Mouse (Mus musculus) spleen, adult 2 months (tissue): ENCODE measurements around the gene Exoc4. TPM values are rescaled to one million over a fixed set of nuclear protein-coding genes. Genes with fewer than 3 reads are reported as not detected.

ENCODE experiments used
- DNase-seq, 2 experiments: peaks; one replicate each; pipeline versions ENCODE4 v3.0.0 to v3.0.0-alpha.2; 2012 to 2021; ENCODE audit warnings: low spot score in 2 of 2, low read depth in 1 of 2
- H3K27ac ChIP-seq: fragments of 200-500 bp; 2 replicates; pipeline ENCODE4 v1.5.1; 2012; ENCODE audit warnings: low read length, inconsistent platforms; ENCODE audit not compliant: insufficient read depth
- H3K27me3 ChIP-seq: fragments of 200-500 bp; 2 replicates; pipeline ENCODE4 v1.6.1; 2012; ENCODE audit warnings: mild to moderate bottlenecking, moderate library complexity, low read length, inconsistent platforms; ENCODE audit not compliant: control insufficient read depth, insufficient read depth
- H3K36me3 ChIP-seq: fragments of 200-500 bp; 2 replicates; pipeline ENCODE4 v1.6.1; 2012; ENCODE audit warnings: mild to moderate bottlenecking, low read length, inconsistent platforms; ENCODE audit not compliant: control insufficient read depth, insufficient read depth
- H3K4me1 ChIP-seq: fragments of 200-500 bp; 2 replicates; pipeline ENCODE4 v1.6.1; 2011; ENCODE audit warnings: inconsistent platforms; ENCODE audit not compliant: control insufficient read depth, insufficient read depth, insufficient read length
- H3K4me3 ChIP-seq: fragments of 200-500 bp; 2 replicates; pipeline ENCODE4 v1.5.1; 2011; ENCODE audit warnings: mild to moderate bottlenecking, inconsistent platforms; ENCODE audit not compliant: insufficient read depth, insufficient read length; ENCODE audit errors: extremely low read depth
- CTCF ChIP-seq: fragments of 200-500 bp; IDR thresholded peaks from 2 replicates; pipeline ENCODE4 v1.5.1; 2011; ENCODE audit warnings: mild to moderate bottlenecking, inconsistent platforms; ENCODE audit not compliant: insufficient read depth, insufficient read length, insufficient replicate concordance; ENCODE audit errors: extremely low read depth
- POLR2A ChIP-seq: fragments of 200-500 bp; IDR thresholded peaks from 2 replicates; pipeline ENCODE4 v1.6.1; 2011; ENCODE audit warnings: low read depth, low read length, inconsistent platforms
- WGBS: fragments of 180-500 bp; shearing (Covaris S2); methylation state at CpG from one replicate; pipeline ENCODE4 v1.1.7; 2018; 5-methylcytosine and 5-hydroxymethylcytosine counted together
- polyA plus RNA-seq: library from polyadenylated mRNA; depleted of rRNA; stranded (reverse); fragments of >200 nt; gene quantifications from 2 replicates; pipeline ENCODE4 v1.2.3, GENCODE M21; 2012

Gene Exoc4
- polyA plus RNA-seq, 1 experiment = 4.6 TPM

- DNase-seq = no peak
- H3K4me3 ChIP-seq = no peak overlapping the region
- TF ChIP-seq POLR2A = no peak
- TF ChIP-seq CTCF = no peak
- H3K27me3 ChIP-seq = no peaks in the 10 kb centered on the region
- WGBS = 87% methylated on average over 3 of the region's 3 CpGs
- H3K36me3 ChIP-seq = no peaks in the 10 kb centered on the region
- H3K27ac ChIP-seq = no peak overlapping the region
- H3K4me1 ChIP-seq = no peaks in the 10 kb centered on the region
These were observed 216.5 kb downstream of the Exoc4 start for GRCm38 (mm10) chr6:33465392-33465791.

DNA sequence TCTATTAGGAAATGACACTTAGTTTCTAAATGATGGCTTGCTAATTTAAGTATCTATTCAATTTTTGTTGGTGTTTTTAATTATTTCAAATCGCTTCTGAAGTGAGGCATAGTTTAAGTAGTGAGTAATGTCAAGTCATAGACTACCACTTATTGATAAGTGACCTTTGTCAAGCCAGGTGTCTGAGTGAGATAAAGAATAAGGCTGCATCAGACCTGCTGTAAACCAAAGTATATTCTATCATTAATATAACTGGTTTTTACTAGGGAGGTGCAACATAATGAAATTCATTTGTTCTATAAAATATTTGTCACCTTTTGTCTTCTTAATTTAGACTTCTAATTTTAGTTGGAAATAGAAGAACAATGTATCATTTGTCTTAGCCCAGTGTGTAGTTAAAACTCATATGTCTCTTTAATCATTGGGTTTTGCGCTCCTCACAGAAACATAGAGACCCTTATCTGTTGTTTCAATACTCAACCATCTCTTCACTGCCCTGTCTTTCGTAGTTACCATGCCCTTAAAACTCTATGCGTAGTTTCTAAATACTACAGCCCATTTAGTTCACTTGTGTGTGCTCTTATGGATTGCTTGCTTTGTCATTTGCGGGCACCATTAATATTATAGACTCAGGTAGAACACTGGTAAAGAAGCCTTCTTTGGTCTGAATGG, 217.4 kb downstream of the Exoc4 start:
- Histone ChIP-seq H3K4me3 (no peak overlapping the region), H3K36me3 (no peaks in the 10 kb centered on the region), H3K27me3 (no peaks in the 10 kb centered on the region), H3K27ac (no peak overlapping the region), H3K4me1 (no peaks in the 10 kb centered on the region)
- 91% methylated on average over 5 of the region's 5 CpGs for WGBS
- no peak for TF ChIP-seq CTCF
- no peak for TF ChIP-seq POLR2A
- DNase-seq = no peak

- Histone ChIP-seq H3K27ac (no peak overlapping the region), H3K27me3 (no peaks in the 10 kb centered on the region), H3K36me3 (no peaks in the 10 kb centered on the region), H3K4me1 (no peaks in the 10 kb centered on the region), H3K4me3 (no peak overlapping the region)
- DNase-seq = no peak
- TF ChIP-seq POLR2A (no peak), CTCF (no peak)
- WGBS = 94% methylated on average over 5 of the region's 5 CpGs
These were observed 219.6 kb downstream of the Exoc4 start for GRCm38 (mm10) chr6:33468480-33468879.

DNA sequence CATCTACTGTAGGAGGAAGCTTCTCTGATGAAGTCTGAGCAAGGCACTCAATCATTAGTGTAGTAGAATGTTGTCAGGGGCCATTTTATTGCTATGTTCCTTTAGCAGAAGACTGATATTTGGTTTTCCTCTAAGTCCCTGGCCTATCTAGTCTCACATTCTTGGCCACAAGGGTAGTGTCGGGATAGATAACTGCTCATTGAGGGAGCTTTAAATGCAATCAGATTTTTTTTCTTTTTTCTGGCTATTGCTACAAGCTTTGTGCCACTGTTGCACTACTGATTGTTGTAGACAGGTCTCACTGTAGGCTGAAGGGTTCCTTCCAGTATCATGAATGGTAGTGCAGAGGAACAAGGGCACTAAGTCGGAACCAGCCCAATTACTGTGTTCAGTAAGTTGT, 227.2 kb downstream of the Exoc4 start:
- TF ChIP-seq CTCF (no peak), POLR2A (no peak)
- no peak for DNase-seq
- Histone ChIP-seq H3K27me3 (no peaks in the 10 kb centered on the region), H3K4me1 (no peaks in the 10 kb centered on the region), H3K27ac (no peak overlapping the region), H3K4me3 (no peak overlapping the region), H3K36me3 (no peaks in the 10 kb centered on the region; the same call in 1 of the 2 replicates)
- WGBS = 90% methylated on average over 2 of the region's 2 CpGs

DNA sequence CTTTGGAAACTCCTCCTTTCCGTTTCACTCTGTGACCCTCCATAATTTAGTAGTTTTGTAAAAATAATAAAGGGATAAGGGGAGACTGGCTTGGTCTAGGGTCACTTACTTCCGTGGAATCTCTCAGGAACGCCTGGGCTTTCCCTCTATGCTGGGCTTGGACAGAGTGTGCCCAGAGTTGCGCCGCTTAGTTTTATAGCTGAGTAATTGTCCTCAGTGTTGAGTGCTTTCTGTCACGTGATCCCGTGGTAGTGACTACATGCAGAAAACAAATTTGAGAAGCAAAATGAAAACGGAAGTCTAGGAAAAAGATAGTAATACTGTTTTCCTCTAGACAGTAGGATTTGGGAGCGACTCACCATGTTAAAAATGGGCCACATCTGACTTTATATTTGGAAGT, 235.7 kb downstream of the Exoc4 start:
- Histone ChIP-seq H3K4me3 (no peak overlapping the region), H3K36me3 (no peaks in the 10 kb centered on the region), H3K27me3 (no peaks in the 10 kb centered on the region), H3K27ac (no peak overlapping the region), H3K4me1 (no peaks in the 10 kb centered on the region)
- no peak for TF ChIP-seq CTCF
- TF ChIP-seq POLR2A = no peak
- 89% methylated on average over 9 of the region's 9 CpGs for WGBS
- DNase-seq = no peak

DNA sequence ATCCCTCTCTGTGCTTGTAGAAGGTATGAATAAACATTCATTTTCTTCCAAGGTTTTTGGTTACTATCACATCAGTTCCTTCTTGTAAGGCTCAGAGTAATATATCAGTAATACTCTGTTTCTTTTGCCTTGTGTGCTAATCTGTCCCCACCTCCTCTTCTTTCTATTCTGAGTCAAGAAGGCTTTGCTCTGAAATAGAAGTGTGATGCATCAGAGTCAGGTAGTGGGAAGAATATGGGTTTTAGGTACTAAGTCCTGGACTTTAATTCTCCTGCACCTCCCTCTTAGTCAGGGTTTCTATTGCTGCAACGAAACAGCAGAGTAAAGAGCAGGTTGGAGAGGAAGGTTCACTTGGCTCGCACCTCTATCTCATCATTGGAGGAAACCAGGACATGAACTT, 240.9 kb downstream of the Exoc4 start:
- Histone ChIP-seq H3K4me1 (no peaks in the 10 kb centered on the region), H3K27me3 (no peaks in the 10 kb centered on the region), H3K4me3 (no peak overlapping the region), H3K27ac (no peak overlapping the region), H3K36me3 (no peaks in the 10 kb centered on the region)
- 93% methylated on average over 2 of the region's 2 CpGs for WGBS
- DNase-seq = no peak
- no peak for TF ChIP-seq CTCF
- no peak for TF ChIP-seq POLR2A

DNA sequence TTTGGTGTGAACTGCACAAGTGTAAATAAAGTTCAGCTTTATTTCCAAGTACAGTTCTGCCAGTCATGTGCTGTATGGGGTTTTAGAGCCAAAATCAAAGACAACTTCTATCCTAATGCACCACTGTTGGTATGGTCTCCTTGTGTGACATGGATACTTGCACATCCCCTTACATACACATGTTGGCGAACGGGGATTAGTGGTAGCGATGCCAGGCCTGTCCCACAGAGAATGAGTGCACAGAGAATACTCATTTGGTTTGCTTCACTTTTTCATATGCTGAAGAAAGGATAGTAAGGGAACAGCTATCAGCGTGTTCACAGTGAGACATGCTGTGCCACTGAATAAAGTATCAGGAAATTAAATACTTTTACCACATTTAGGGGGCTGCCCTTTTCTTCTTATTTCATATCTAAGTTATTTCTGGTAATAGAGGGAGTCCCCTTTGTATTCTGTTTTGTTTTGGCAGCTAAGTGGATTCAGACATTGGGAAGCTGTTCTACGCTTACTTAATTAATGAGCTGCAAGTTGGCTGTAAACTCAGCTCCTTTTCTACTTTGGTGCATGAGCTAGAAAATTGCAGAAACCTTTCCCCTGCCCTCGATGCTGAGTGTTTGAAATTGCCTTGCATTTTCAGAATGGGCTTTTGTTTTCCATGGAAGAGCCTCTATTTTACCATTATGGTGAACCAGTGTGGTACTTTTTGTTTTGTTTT, 247.4 kb downstream of the Exoc4 start:
- no peaks in the 10 kb centered on the region for H3K4me1 ChIP-seq
- no peak for DNase-seq
- no peaks in the 10 kb centered on the region; the same call in 1 of the 2 replicates for H3K36me3 ChIP-seq
- H3K4me3 ChIP-seq = no peak overlapping the region
- no peak for TF ChIP-seq CTCF
- TF ChIP-seq POLR2A = no peak
- 96% methylated on average over 6 of the region's 6 CpGs for WGBS
- H3K27ac ChIP-seq = no peak overlapping the region
- H3K27me3 ChIP-seq = no peaks in the 10 kb centered on the region
